Mouse (Mus musculus): Measurements from ENCODE around the gene Vps41.

DNA sequence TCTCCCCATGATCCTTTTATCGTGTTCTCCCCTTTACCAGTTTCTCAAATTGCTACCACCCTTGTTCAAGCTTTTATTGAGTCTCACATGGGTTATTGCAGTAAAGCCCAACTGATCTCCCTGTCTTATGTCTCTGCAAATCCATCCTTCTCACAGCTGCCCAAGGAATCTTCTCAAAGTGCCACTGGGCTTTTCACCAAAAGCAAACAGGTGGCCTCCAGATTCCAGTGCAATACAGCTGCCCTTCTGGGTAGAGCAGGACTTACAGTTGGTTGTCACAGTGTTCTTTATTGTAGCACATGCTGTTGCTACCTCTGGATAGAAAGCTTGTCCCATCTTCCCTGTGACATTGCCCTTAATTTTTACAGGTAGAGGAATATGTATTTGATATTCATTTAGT lies 44.4 kb downstream of the Vps41 start:
- TF ChIP-seq POLR2A (IDR thresholded peaks at IDR 0.05; ENCODE audit: control insufficient read depth, low read depth, low read length): no peak
- TF ChIP-seq CTCF (IDR thresholded peaks at IDR 0.05; ENCODE audit: control insufficient read depth, insufficient read depth, insufficient replicate concordance, low read depth, low read length): no peak
